Mouse (Mus musculus) embryonic facial prominence, embryonic 14.5 days (tissue): ENCODE measurements around the gene Wdr18. TPM values are rescaled to one million over a fixed set of nuclear protein-coding genes. Genes with fewer than 3 reads are reported as not detected.

Experiments used
- ATAC-seq: fragments of 200-750 bp; cut with Nextera tagmentation; 2 replicates; pipeline ENCODE4 v1.8.0; 2017; ENCODE audit warnings: low read depth, moderate number of reproducible peaks, moderate TSS enrichment
- DNase-seq: peaks from one replicate; pipeline ENCODE4 v3.0.0-alpha.2; 2015; ENCODE audit warnings: low spot score
- H3K27ac ChIP-seq: fragments of 300-500 bp; sonication (generic); replicated peaks from 2 replicates; pipeline ENCODE4 v1.5.1; 2014; ENCODE audit warnings: low read depth, mild to moderate bottlenecking, low read length, moderate library complexity
- H3K27me3 ChIP-seq: fragments of 300-500 bp; sonication (generic); replicated peaks from 2 replicates; pipeline ENCODE4 v1.6.1; 2014; ENCODE audit warnings: low read length; ENCODE audit not compliant: control insufficient read depth, insufficient read depth
- H3K36me3 ChIP-seq: fragments of 300-500 bp; sonication (generic); 2 replicates; pipeline ENCODE4 v1.6.1; 2014; ENCODE audit warnings: low read length, mixed read lengths; ENCODE audit not compliant: control insufficient read depth, insufficient read depth
- H3K4me1 ChIP-seq: fragments of 300-500 bp; sonication (generic); 2 replicates; pipeline ENCODE4 v1.6.1; 2014; ENCODE audit warnings: antibody characterized with exemption, low read length; ENCODE audit not compliant: control insufficient read depth, insufficient read depth
- H3K4me2 ChIP-seq: fragments of 300-500 bp; sonication (generic); 2 replicates; pipeline ENCODE4 v1.6.1; 2014; ENCODE audit warnings: low read depth, mild to moderate bottlenecking, low read length, moderate library complexity, mixed read lengths
- H3K4me3 ChIP-seq: fragments of 300-500 bp; sonication (generic); 2 replicates; pipeline ENCODE4 v1.5.1; 2014; ENCODE audit warnings: low read depth, mild to moderate bottlenecking, low read length
- H3K9ac ChIP-seq: fragments of 300-500 bp; sonication (generic); 2 replicates; pipeline ENCODE4 v1.6.1; 2014; ENCODE audit warnings: low read depth, mild to moderate bottlenecking, low read length, moderate library complexity, mixed read lengths
- H3K9me3 ChIP-seq: fragments of 300-500 bp; sonication (generic); 2 replicates; pipeline ENCODE4 v1.6.1; 2016; ENCODE audit warnings: low read length; ENCODE audit not compliant: control insufficient read depth
- WGBS: fragments of 180-500 bp; shearing (Covaris S2); extraction: QIAGEN DNeasy Blood & Tissue Kit; methylation state at CpG from one replicate; pipeline ENCODE4 v1.1.7; 2014; 5-methylcytosine and 5-hydroxymethylcytosine counted together
- polyA plus RNA-seq: library from polyadenylated mRNA; unstranded; fragments of >200 nt; fragmentation: Nextera tagmentation; extraction: Ambion mirVana; gene quantifications from 2 replicates; pipeline ENCODE4 v1.2.1, GENCODE M21; 2014

Gene Wdr18
- polyA plus RNA-seq, 1 experiment from 2014 or later = 97.4 TPM

- Histone ChIP-seq H3K36me3 (peaks cover 62% of the 10 kb centered on the region), H3K27ac (no peak overlapping the region), H3K4me1 (peaks cover 6% of the 10 kb centered on the region), H3K4me2 (no peak overlapping the region), H3K27me3 (no peaks in the 10 kb centered on the region), H3K9ac (no peak overlapping the region), H3K4me3 (no peak overlapping the region), H3K9me3 (no peaks in the 10 kb centered on the region)
- ATAC-seq (no peak), DNase-seq (no peak)
- WGBS = 88% methylated on average over 4 of the region's 5 CpGs
These were observed 5.4 kb downstream of the Wdr18 start for GRCm38 (mm10) chr10:79965325-79965724.

DNA sequence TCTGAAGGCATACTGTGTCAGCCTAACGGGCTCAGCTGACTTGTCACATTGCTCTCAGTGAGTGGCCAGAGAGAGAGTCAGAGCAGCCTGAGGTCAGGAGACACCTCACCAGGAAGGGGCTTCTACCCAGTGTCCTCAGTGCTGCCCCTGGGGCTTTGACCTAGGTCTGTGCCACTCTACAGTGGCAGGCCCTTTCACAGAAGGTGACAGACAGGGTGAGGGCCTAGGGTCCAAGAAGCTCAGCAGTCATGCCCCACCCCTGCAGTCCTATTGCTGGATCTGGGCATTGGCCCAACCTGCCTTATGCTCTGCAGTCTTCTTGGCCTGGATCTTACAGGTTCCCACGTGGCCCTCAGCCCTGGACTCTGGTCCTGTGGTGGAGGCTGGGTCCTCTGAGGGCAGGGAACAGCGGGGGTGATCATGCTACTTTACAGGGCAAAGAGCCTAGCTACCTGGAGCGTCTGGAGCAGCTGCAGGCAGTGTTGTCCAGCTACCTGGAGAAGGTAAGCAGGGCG, 7.0 kb downstream of the Wdr18 start:
- 94% methylated on average over 5 of the region's 5 CpGs for WGBS
- Histone ChIP-seq H3K27ac (no peak overlapping the region), H3K9me3 (no peaks in the 10 kb centered on the region), H3K4me2 (no peak overlapping the region), H3K4me1 (no peaks in the 10 kb centered on the region), H3K36me3 (peaks cover 62% of the 10 kb centered on the region), H3K9ac (no peak overlapping the region), H3K27me3 (0 out of 2 replicates have a peak, but pooled peaks cover 8% of the 10 kb centered on the region), H3K4me3 (no peak overlapping the region)
- DNase-seq (no peak), ATAC-seq (no peak)

GRCm38 (mm10) chr10:79968181-79968580, 8.2 kb downstream of the Wdr18 start:
- Histone ChIP-seq H3K4me3 (no peak overlapping the region), H3K36me3 (peaks cover 53% of the 10 kb centered on the region), H3K9ac (no peak overlapping the region), H3K4me1 (no peaks in the 10 kb centered on the region), H3K27me3 (0 out of 2 replicates have a peak, but pooled peaks cover 10% of the 10 kb centered on the region), H3K4me2 (no peak overlapping the region), H3K27ac (no peak overlapping the region), H3K9me3 (no peaks in the 10 kb centered on the region)
- no peak for ATAC-seq
- no peak for DNase-seq
- WGBS = 77% methylated on average over 1 of the region's 1 CpGs

DNA sequence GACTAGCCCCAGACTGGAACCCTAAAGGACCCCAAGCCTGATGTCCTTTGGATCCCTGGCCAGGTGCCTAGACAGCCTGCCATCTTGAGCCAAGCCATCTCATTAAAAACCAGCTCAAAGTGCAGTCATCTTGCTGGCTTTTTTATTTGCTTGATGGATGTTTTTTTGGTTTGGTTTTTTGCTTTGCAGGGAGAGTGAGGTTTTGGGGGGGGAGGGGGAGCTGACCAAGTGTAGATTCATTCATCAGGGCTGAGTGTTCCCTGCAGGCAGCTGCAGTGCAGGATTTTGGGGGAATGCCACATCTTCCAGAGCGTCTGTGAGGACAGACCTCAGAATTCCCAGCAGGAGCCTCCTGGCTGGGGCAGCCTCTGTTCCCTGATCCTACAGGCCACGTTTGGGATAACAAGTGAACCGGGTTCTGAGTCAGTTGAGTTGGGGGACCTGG, 9.2 kb downstream of the Wdr18 start:
- WGBS = 13% methylated on average over 3 of the region's 3 CpGs
- peaks cover 50% of the 10 kb centered on the region for H3K36me3 ChIP-seq
- H3K27ac ChIP-seq = no peak overlapping the region
- no peak overlapping the region for H3K4me2 ChIP-seq
- no peak overlapping the region for H3K4me3 ChIP-seq
- no peaks in the 10 kb centered on the region for H3K9me3 ChIP-seq
- H3K4me1 ChIP-seq = no peaks in the 10 kb centered on the region
- DNase-seq (no peak), ATAC-seq (no peak)
- no peak overlapping the region for H3K9ac ChIP-seq
- 0 out of 2 replicates have a peak, but pooled peaks cover 13% of the 10 kb centered on the region for H3K27me3 ChIP-seq

DNA sequence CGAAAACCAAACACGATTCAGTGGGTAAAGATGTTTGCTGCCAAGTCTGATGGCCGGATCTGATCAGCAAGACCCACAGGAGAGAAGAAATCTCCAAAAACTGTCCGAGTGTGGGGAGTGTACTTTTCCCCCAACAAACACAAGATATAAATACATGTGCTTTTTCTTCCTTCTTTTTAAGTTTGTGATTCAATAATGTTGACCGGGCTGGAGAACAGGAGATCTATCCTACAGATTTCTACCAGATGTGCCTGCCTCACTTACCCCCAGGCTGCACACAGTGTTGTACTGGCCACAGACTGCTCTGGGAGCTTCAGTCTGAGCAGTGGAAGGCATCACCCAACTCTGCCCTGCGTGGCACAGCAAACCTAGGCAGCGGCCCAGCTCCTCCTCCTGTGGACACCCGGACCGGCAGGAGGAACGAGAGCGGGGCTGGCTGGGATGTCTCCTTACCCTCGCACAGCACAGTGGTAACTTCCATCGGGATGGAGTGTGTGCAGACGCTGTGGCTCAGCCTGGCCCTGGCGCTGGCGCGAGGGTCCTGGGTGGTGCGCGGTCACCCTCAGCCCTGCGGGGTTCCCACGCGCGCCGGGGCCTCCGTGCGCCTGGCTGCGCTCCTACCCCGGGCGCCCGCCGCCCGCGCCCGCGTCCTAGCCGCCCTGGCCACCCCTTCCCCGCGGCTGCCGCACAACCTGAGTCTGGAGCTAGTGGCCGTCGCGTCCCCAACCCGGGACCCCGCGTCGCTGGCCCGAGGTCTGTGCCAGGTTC, 10.6 kb downstream of the Wdr18 start, which contains the start of gene Grin3b:
Grin3b (plus strand) TSS at position 301 of the 768 bp plus-strand sequence.
- H3K27me3 ChIP-seq = 0 out of 2 replicates have a peak, but pooled peaks cover 13% of the 10 kb centered on the region
- DNase-seq (no peak), ATAC-seq (peak; percentile 23)
- H3K9me3 ChIP-seq = no peaks in the 10 kb centered on the region
- WGBS = 6% methylated on average over 24 of the region's 47 CpGs
- H3K4me3 ChIP-seq = peak within 1 kb of the TSS; percentile 54
- no peak within 1 kb of the TSS; the same call in 1 of the 2 replicates for H3K27ac ChIP-seq
- H3K9ac ChIP-seq = peak within 1 kb of the TSS; percentile 76
- H3K4me2 ChIP-seq = peak within 1 kb of the TSS; percentile 96
- H3K36me3 ChIP-seq = peaks cover 49% of the 10 kb centered on the region
- H3K4me1 ChIP-seq = no peaks in the 10 kb centered on the region

GRCm38 (mm10) chr10:79971183-79971497, 11.2 kb downstream of the Wdr18 start:
- Histone ChIP-seq H3K27me3 (0 out of 2 replicates have a peak, but pooled peaks cover 13% of the 10 kb centered on the region), H3K4me2 (peak overlapping the region; percentile 96), H3K27ac (no peak overlapping the region), H3K4me3 (peak overlapping the region; percentile 54), H3K9me3 (no peaks in the 10 kb centered on the region), H3K4me1 (no peaks in the 10 kb centered on the region), H3K9ac (peak overlapping the region; percentile 76), H3K36me3 (peaks cover 49% of the 10 kb centered on the region)
- DNase-seq = peak; percentile 63
- ATAC-seq = peak; percentile 34
- WGBS = 1% methylated on average over 15 of the region's 21 CpGs

DNA sequence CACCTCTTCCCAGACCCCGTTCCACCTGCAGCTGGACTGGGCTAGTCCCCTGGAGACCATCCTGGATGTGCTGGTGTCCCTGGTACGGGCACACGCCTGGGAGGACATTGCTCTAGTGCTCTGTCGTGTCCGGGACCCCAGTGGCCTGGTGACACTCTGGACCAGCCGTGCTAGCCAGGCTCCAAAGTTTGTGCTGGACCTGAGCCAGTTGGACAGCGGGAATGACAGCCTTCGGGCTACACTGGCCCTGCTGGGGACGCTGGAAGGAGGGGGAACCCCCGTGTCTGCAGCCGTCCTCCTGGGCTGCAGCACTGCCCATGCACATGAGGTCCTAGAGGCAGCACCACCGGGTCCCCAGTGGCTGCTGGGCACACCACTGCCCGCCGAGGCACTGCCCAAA, 12.9 kb downstream of the Wdr18 start:
- WGBS = 70% methylated on average over 7 of the region's 14 CpGs
- H3K9me3 ChIP-seq = no peaks in the 10 kb centered on the region
- H3K27me3 ChIP-seq = 0 out of 2 replicates have a peak, but pooled peaks cover 13% of the 10 kb centered on the region
- H3K4me3 ChIP-seq = no peak overlapping the region
- DNase-seq (no peak), ATAC-seq (no peak)
- no peak overlapping the region for H3K9ac ChIP-seq
- H3K4me1 ChIP-seq = no peaks in the 10 kb centered on the region
- H3K27ac ChIP-seq = no peak overlapping the region
- H3K4me2 ChIP-seq = no peak overlapping the region
- peaks cover 49% of the 10 kb centered on the region for H3K36me3 ChIP-seq

GRCm38 (mm10) chr10:79974087-79974486, 14.1 kb downstream of the Wdr18 start:
- Histone ChIP-seq H3K27ac (no peak overlapping the region), H3K9ac (no peak overlapping the region), H3K4me2 (no peak overlapping the region), H3K27me3 (0 out of 2 replicates have a peak, but pooled peaks cover 13% of the 10 kb centered on the region), H3K4me3 (no peak overlapping the region), H3K36me3 (peaks cover 55% of the 10 kb centered on the region), H3K9me3 (no peaks in the 10 kb centered on the region), H3K4me1 (no peaks in the 10 kb centered on the region)
- DNase-seq (no peak), ATAC-seq (no peak)
- WGBS = 86% methylated on average over 20 of the region's 21 CpGs
